Comparison of ENCODE assay signal across 8 mouse cellular contexts in genomic region chr1:74947986-74948670, GRCm38 (mm10). TPM values are rescaled to one million over a fixed set of nuclear protein-coding genes. Genes with fewer than 3 reads are reported as not detected.
DNase-seq lines count a peak whose midpoint lies in the region; ATAC-seq lines count a peak whose summit lies in the region.

No protein-coding gene starts in this region.

- H3K9me3 ChIP-seq in hindbrain, embryonic 10.5 days, result no peaks in the 10 kb centered on the region
- H3K9me3 ChIP-seq in limb, embryonic 12.5 days, result no peaks in the 10 kb centered on the region

- peaks cover 85% of the 10 kb centered on the region for H3K27me3 ChIP-seq in hindbrain, embryonic 10.5 days (ENCODE audit: insufficient read depth, poor library complexity, severe bottlenecking)
- H3K27me3 ChIP-seq in limb, embryonic 12.5 days, result peaks cover 99% of the 10 kb centered on the region

- peak overlapping the region; percentile 47 for H3K4me3 ChIP-seq in hindbrain, embryonic 10.5 days
- peak overlapping the region; percentile 44 for H3K4me3 ChIP-seq in limb, embryonic 12.5 days (replicated peaks)

- H3K9ac ChIP-seq in limb, embryonic 12.5 days (replicated peaks), result 0 out of 2 replicates have a peak overlapping the region, but pooled peaks have one; percentile 44

- peak; percentile 20 to 49 for DNase-seq in heart, adult 18-20 months
- no peak for DNase-seq in heart, postnatal 25 days (ENCODE audit: low spot score)
- DNase-seq in embryo, embryonic 9.5 days (ENCODE audit: extremely low spot score), result peak; percentile 42
- peak; percentile 54 for DNase-seq in hindbrain, embryonic 10.5 days (ENCODE audit: low spot score)
- DNase-seq in retina, postnatal 7 days (ENCODE audit: low read depth, low spot score), result peak; percentile 25
- DNase-seq in urinary bladder, postnatal 4 days (ENCODE audit: low spot score in 2 of 2), result no peak
- DNase-seq in left cerebral cortex, adult 8-10 months (ENCODE audit: low spot score in 2 of 2), result no peak

- no peak for ATAC-seq in limb, embryonic 12.5 days (ENCODE audit: insufficient number of reproducible peaks, insufficient read depth, low FRiP score, low TSS enrichment, low read depth)

- H3K4me2 ChIP-seq in limb, embryonic 12.5 days, result peak overlapping the region; percentile 50

- no peak overlapping the region for H3K27ac ChIP-seq in hindbrain, embryonic 10.5 days
- no peak overlapping the region for H3K27ac ChIP-seq in limb, embryonic 12.5 days

- 3% methylated on average over 41 of the region's 41 CpGs for WGBS in hindbrain, embryonic 10.5 days
- WGBS in limb, embryonic 12.5 days, result 2% methylated on average over 41 of the region's 41 CpGs

- peaks cover 45% of the 10 kb centered on the region for H3K4me1 ChIP-seq in hindbrain, embryonic 10.5 days (replicated peaks)
- H3K4me1 ChIP-seq in limb, embryonic 12.5 days (replicated peaks), result peaks cover 21% of the 10 kb centered on the region

- intact Hi-C loops in heart, postnatal 25 days (cut with DNase I), result loop anchor here (5.0 kb wide), 2 partner anchors 69 to 304 kb away; no protein-coding TSS in a partner anchor

- H3K36me3 ChIP-seq in hindbrain, embryonic 10.5 days, result no peaks in the 10 kb centered on the region
- H3K36me3 ChIP-seq in limb, embryonic 12.5 days, result no peaks in the 10 kb centered on the region

RNA-seq across cellular contexts. Expression of gene Ihh, which starts 3.3 kb away (rescaled TPM):
- total RNA-seq in heart, adult 18-20 months (2021), result under 1 TPM; 0.20 to 0.41 TPM
- total RNA-seq in heart, postnatal 25 days (2021), result under 1 TPM in 1 of 2 experiments, not detected in 1; 0.11 TPM
- 0.12 TPM in 2 replicates for polyA plus RNA-seq in hindbrain, embryonic 10.5 days (2016; fragmentation: Nextera tagmentation; extraction: Ambion mirVana)
- polyA plus RNA-seq in limb, embryonic 12.5 days (2016; fragmentation: Nextera tagmentation; extraction: Ambion mirVana), result 3.3 and 6.5 TPM in 2 replicates
- total RNA-seq in left cerebral cortex, adult 8-10 months (2022), result under 1 TPM; 0.19 to 0.49 (median 0.27) TPM

RNA-seq across cellular contexts. Expression of gene Cfap65, which starts 12.7 kb away (rescaled TPM):
- under 1 TPM in 1 of 2 experiments, not detected in 1; 0.33 TPM for total RNA-seq in heart, adult 18-20 months (2021)
- not detected for total RNA-seq in heart, postnatal 25 days (2021)
- polyA plus RNA-seq in hindbrain, embryonic 10.5 days (2016; fragmentation: Nextera tagmentation; extraction: Ambion mirVana), result 0.50 and 1.7 TPM in 2 replicates
- polyA plus RNA-seq in limb, embryonic 12.5 days (2016; fragmentation: Nextera tagmentation; extraction: Ambion mirVana), result not detected in 2 replicates
- total RNA-seq in left cerebral cortex, adult 8-10 months (2022), result 1 to 10 TPM; 2.6 to 4.8 (median 3.8) TPM

RNA-seq across cellular contexts. Expression of gene Cryba2, which starts 55.2 kb away (rescaled TPM):
- not detected for total RNA-seq in heart, adult 18-20 months (2021)
- not detected for total RNA-seq in heart, postnatal 25 days (2021)
- polyA plus RNA-seq in hindbrain, embryonic 10.5 days (2016; fragmentation: Nextera tagmentation; extraction: Ambion mirVana), result not detected in 2 replicates
- polyA plus RNA-seq in limb, embryonic 12.5 days (2016; fragmentation: Nextera tagmentation; extraction: Ambion mirVana), result not detected in 2 replicates
- under 1 TPM in 1 of 4 experiments, not detected in 3; 0.58 TPM for total RNA-seq in left cerebral cortex, adult 8-10 months (2022)

Comparison
In these comparisons a context has a peak if more than half of its experiments do, and no peak if none do; other contexts are left out.
1. DNase-seq: peak in heart, adult 18-20 months (2 of 2), embryo, embryonic 9.5 days (single experiment), hindbrain, embryonic 10.5 days (single experiment) and retina, postnatal 7 days (single experiment); none in heart, postnatal 25 days (single experiment), urinary bladder, postnatal 4 days (0 of 2) and left cerebral cortex, adult 8-10 months (0 of 2).